Mouse (Mus musculus): Measurements from ENCODE around the gene Zfp575. TPM values are rescaled to one million over a fixed set of nuclear protein-coding genes. Genes with fewer than 3 reads are reported as not detected.

The Zfp575 gene
- polyA plus RNA-seq, 1 experiment from 2014 or later, result 3.8 TPM

DNA sequence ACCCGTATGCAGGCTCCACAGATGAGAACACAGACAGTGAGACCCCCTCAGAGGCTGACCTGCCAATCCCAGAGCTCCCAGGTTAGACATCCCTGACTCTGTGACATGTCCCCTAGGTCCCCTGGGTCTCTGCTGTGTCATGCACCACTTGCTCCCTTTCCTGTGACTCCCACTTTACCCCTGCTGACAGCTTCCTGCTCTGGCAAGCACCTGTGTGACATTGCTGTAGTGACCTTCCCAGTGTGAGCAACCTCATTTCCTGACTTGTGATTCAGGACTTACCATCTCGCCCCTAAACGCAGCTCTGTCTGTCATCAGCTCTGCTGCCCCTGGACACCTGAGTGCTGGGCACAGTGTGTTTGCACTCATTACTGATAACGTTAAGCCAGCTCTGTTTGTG, 16.4 kb downstream of the Zfp575 start:
- 73% methylated on average over 4 of the region's 4 CpGs for WGBS
- no peak overlapping the region for H3K4me2 ChIP-seq (replicated peaks; ENCODE audit: low read depth, low read length)
- H3K27me3 ChIP-seq (ENCODE audit: insufficient read depth, low read length), result no peaks in the 10 kb centered on the region
- no peak overlapping the region for H3K9ac ChIP-seq (replicated peaks; ENCODE audit: low read length)
- no peak overlapping the region for H3K4me3 ChIP-seq (ENCODE audit: low read length)
- no peak for ATAC-seq (ENCODE audit: low FRiP score, low TSS enrichment)
- H3K9me3 ChIP-seq (ENCODE audit: low read length), result no peaks in the 10 kb centered on the region
- peaks cover 55% of the 10 kb centered on the region for H3K36me3 ChIP-seq (ENCODE audit: insufficient read depth, low read length)
- H3K4me1 ChIP-seq (ENCODE audit: insufficient read depth, low read length), result no peaks in the 10 kb centered on the region
- no peak overlapping the region for H3K27ac ChIP-seq (ENCODE audit: low read length)

DNA sequence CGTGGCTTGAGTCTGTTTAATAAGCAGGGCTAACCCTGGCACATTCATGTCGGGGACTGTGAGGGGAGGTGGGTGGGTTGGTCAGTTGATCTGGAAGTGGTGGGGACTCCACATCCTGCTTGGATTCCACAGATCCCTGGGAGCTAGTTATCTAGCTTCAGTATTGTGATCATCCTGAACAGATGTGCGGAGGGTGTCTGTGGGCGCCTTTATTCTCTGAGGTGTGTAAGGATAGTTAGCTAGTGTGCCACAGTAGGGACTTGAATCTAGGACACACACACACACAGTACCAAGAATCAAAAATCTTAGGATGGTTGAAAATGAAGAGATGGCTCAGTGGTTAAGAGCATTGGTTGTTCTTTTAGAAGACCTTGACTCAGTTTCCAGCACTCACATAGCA, 18.9 kb downstream of the Zfp575 start:
- no peak overlapping the region for H3K27ac ChIP-seq (ENCODE audit: low read length)
- no peak overlapping the region for H3K4me3 ChIP-seq (ENCODE audit: low read length)
- H3K27me3 ChIP-seq (ENCODE audit: insufficient read depth, low read length), result no peaks in the 10 kb centered on the region
- no peaks in the 10 kb centered on the region for H3K4me1 ChIP-seq (ENCODE audit: insufficient read depth, low read length)
- H3K9me3 ChIP-seq (ENCODE audit: low read length), result no peaks in the 10 kb centered on the region
- no peak overlapping the region for H3K4me2 ChIP-seq (replicated peaks; ENCODE audit: low read depth, low read length)
- 93% methylated on average over 4 of the region's 4 CpGs for WGBS
- H3K36me3 ChIP-seq (ENCODE audit: insufficient read depth, low read length), result peaks cover 65% of the 10 kb centered on the region
- ATAC-seq (ENCODE audit: low FRiP score, low TSS enrichment), result no peak
- H3K9ac ChIP-seq (replicated peaks; ENCODE audit: low read length), result no peak overlapping the region

DNA sequence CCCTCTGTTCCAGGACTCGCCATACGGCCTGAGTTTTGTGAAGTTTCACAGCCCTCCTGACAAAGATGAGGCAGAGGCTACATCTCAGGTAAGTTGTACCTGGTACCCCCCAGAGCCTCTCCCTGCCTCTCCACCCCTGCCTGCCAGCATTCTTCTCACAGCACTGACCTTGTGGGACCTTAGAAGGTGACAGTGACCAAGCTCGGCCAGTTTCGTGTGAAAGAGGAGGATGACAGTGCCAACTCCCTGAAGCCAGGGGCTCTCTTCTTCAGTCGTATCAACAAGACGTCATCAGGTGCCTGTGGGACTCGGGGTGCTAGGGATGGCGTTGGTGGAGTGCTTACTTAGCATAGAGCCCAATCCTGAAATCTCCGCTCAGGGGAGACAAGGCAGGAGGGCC, 21.2 kb downstream of the Zfp575 start:
- H3K4me1 ChIP-seq (ENCODE audit: insufficient read depth, low read length), result no peaks in the 10 kb centered on the region; the same call in 1 of the 2 replicates
- 94% methylated on average over 9 of the region's 9 CpGs for WGBS
- H3K27ac ChIP-seq (ENCODE audit: low read length), result no peak overlapping the region
- ATAC-seq (ENCODE audit: low FRiP score, low TSS enrichment), result no peak
- no peak overlapping the region for H3K4me3 ChIP-seq (ENCODE audit: low read length)
- H3K27me3 ChIP-seq (ENCODE audit: insufficient read depth, low read length), result no peaks in the 10 kb centered on the region
- no peak overlapping the region for H3K9ac ChIP-seq (replicated peaks; ENCODE audit: low read length)
- no peaks in the 10 kb centered on the region for H3K9me3 ChIP-seq (ENCODE audit: low read length)
- peaks cover 58% of the 10 kb centered on the region for H3K36me3 ChIP-seq (ENCODE audit: insufficient read depth, low read length)
- H3K4me2 ChIP-seq (replicated peaks; ENCODE audit: low read depth, low read length), result no peak overlapping the region

DNA sequence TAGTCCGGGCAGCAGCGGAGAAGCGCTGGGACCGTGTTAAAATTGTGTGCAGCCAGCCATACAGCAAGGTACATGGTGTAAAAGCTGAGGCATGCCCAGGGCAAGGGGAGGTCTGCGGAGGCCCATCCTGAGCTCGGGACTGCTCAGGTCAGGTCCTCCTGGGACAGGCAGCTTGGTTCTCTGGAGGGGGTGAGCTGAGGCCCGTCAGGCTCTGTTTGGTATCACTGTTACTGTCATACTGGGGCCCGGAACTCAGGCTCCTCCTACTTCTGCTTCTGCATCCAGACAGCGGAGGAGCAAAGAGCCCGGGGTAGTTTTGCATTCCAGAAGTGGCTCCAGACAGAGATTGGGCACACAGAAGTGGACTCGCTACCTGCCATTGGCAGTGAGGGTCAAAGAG, 21.8 kb downstream of the Zfp575 start:
- no peak overlapping the region for H3K4me3 ChIP-seq (ENCODE audit: low read length)
- no peaks in the 10 kb centered on the region; the same call in 1 of the 2 replicates for H3K4me1 ChIP-seq (ENCODE audit: insufficient read depth, low read length)
- no peak overlapping the region for H3K9ac ChIP-seq (replicated peaks; ENCODE audit: low read length)
- peaks cover 55% of the 10 kb centered on the region for H3K36me3 ChIP-seq (ENCODE audit: insufficient read depth, low read length)
- ATAC-seq (ENCODE audit: low FRiP score, low TSS enrichment), result no peak
- no peaks in the 10 kb centered on the region for H3K9me3 ChIP-seq (ENCODE audit: low read length)
- no peak overlapping the region for H3K27ac ChIP-seq (ENCODE audit: low read length)
- H3K27me3 ChIP-seq (ENCODE audit: insufficient read depth, low read length), result no peaks in the 10 kb centered on the region
- WGBS, result 95% methylated on average over 11 of the region's 11 CpGs
- no peak overlapping the region for H3K4me2 ChIP-seq (replicated peaks; ENCODE audit: low read depth, low read length)

DNA sequence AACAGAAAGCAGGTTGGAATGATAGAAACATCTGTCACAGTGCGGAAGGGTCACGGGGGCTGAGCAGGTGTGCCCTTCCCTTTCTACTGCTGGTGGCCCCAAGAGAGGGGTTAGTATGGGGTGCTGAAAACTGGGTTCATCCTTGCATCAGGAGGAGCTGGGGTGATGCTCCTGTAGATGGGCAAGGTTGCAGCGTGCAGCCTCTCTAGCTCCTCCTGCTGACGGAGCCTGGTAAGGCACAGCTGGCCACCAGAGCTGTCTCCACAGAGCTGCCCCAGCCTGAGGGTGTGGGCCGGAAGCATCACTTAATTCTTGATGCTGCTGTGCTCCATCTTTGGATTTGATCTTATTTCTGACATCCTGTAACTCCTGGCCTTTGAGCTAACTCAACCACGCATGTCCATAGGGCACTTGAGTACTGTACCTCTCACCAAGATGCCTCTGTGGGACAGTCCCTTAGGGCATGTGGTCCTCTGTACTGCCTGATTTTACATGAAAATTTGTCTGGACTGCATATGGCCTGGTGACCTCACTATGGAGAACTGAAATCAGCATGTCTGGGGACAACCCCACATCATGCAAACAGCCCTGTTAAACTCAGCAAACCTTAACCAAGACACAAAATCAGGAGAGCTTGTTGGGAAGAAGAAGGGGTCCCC, 22.7 kb downstream of the Zfp575 start:
- H3K4me3 ChIP-seq (ENCODE audit: low read length), result no peak overlapping the region
- no peak overlapping the region for H3K27ac ChIP-seq (ENCODE audit: low read length)
- H3K27me3 ChIP-seq (ENCODE audit: insufficient read depth, low read length), result no peaks in the 10 kb centered on the region
- no peaks in the 10 kb centered on the region for H3K9me3 ChIP-seq (ENCODE audit: low read length)
- no peaks in the 10 kb centered on the region; the same call in 1 of the 2 replicates for H3K4me1 ChIP-seq (ENCODE audit: insufficient read depth, low read length)
- no peak overlapping the region for H3K4me2 ChIP-seq (replicated peaks; ENCODE audit: low read depth, low read length)
- 68% methylated on average over 6 of the region's 6 CpGs for WGBS
- 0 out of 2 replicates have a peak, but pooled peaks have one; percentile 13 for ATAC-seq (ENCODE audit: low FRiP score, low TSS enrichment)
- no peak overlapping the region for H3K9ac ChIP-seq (replicated peaks; ENCODE audit: low read length)
- peaks cover 54% of the 10 kb centered on the region for H3K36me3 ChIP-seq (ENCODE audit: insufficient read depth, low read length)

DNA sequence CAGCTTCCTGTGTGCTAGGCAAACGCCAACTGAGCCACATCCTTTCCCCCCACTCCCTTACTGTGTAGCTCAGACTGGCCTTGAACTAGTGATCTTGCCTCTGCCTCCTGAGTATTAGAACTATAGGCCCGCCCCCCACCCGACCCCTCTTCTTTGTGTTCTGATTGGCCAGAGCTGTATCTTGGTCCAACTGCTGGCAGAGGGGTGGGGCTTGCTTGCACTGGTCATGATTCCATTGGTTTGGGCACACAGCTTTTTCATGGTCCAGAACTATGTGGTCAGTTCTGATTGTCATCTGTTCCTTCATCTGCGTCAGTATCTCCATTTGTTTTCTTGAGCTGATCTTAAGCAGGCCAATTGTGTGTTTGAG, 23.6 kb downstream of the Zfp575 start:
- Histone ChIP-seq H3K4me1 (ENCODE audit: insufficient read depth, low read length) (no peaks in the 10 kb centered on the region; the same call in 1 of the 2 replicates), H3K4me2 (replicated peaks; ENCODE audit: low read depth, low read length) (no peak overlapping the region), H3K27me3 (ENCODE audit: insufficient read depth, low read length) (no peaks in the 10 kb centered on the region), H3K27ac (ENCODE audit: low read length) (no peak overlapping the region), H3K36me3 (ENCODE audit: insufficient read depth, low read length) (peaks cover 50% of the 10 kb centered on the region), H3K9ac (replicated peaks; ENCODE audit: low read length) (no peak overlapping the region), H3K9me3 (ENCODE audit: low read length) (no peaks in the 10 kb centered on the region), H3K4me3 (ENCODE audit: low read length) (no peak overlapping the region)
- WGBS, result 79% methylated on average over 4 of the region's 4 CpGs
- no peak for ATAC-seq (ENCODE audit: low FRiP score, low TSS enrichment)

DNA sequence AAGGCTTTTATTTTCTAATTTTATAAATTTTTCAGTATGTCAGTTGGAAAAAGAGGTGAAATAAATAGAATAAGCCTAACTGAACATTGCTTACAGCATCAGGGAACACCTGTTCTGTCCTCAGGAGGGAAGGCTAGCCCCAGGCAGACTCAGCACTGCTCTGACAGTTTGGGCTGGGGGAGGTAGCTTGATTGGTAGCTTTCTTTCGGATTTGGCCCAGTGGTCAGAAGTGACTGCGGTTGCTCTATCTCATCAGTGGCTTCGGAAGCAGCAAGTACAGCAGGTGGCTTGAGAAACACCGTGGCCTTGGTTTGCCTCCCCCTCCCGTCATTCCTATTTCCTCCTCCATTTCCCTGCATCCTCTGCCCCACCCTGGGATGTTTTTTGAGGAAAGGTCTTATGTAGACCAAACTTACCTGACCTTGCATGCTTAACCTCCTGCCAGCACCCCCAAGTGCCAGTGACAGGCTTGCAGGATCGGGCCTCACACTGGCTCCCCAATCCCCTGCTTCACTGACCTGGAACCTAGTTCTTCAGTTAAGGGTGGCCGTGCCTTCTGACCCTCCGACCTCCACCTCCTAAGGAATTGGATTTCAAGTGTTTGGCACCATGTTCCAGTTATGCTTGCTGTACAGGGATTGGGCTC, 24.1 kb downstream of the Zfp575 start:
- Histone ChIP-seq H3K4me3 (ENCODE audit: low read length) (no peak overlapping the region), H3K36me3 (ENCODE audit: insufficient read depth, low read length) (peaks cover 45% of the 10 kb centered on the region), H3K27ac (ENCODE audit: low read length) (no peak overlapping the region), H3K9ac (replicated peaks; ENCODE audit: low read length) (no peak overlapping the region), H3K4me2 (replicated peaks; ENCODE audit: low read depth, low read length) (no peak overlapping the region), H3K27me3 (ENCODE audit: insufficient read depth, low read length) (no peaks in the 10 kb centered on the region), H3K4me1 (ENCODE audit: insufficient read depth, low read length) (no peaks in the 10 kb centered on the region; the same call in 1 of the 2 replicates), H3K9me3 (ENCODE audit: low read length) (no peaks in the 10 kb centered on the region)
- 45% methylated on average over 8 of the region's 8 CpGs for WGBS
- no peak for ATAC-seq (ENCODE audit: low FRiP score, low TSS enrichment)

DNA sequence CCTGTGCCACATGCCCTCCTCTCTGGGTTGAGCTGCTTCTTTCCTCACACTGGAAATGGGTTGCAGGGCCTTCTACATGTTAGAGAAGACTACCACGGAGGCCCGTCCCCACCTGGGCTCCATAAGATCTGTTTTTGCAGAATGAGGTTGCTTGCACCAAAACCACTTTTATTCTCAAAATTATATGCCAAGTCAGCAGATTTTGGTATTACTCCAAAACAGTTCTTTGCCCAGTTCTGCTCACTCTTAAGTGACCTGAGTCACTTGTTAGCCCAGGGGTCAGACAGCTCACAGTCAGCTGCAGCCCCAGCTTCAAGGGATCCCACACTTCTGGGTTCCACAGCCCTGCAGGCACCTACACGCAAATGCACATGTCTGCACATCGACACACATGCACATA, 26.0 kb downstream of the Zfp575 start:
- ATAC-seq (ENCODE audit: low FRiP score, low TSS enrichment), result no peak
- no peaks in the 10 kb centered on the region for H3K9me3 ChIP-seq (ENCODE audit: low read length)
- H3K36me3 ChIP-seq (ENCODE audit: insufficient read depth, low read length), result peaks cover 29% of the 10 kb centered on the region; the same call in 1 of the 2 replicates
- H3K27ac ChIP-seq (ENCODE audit: low read length), result no peak overlapping the region
- H3K4me1 ChIP-seq (ENCODE audit: insufficient read depth, low read length), result no peaks in the 10 kb centered on the region; the same call in 1 of the 2 replicates
- no peak overlapping the region for H3K9ac ChIP-seq (replicated peaks; ENCODE audit: low read length)
- whole genome bisulfite sequencing, result 86% methylated on average over 4 of the region's 4 CpGs
- H3K4me3 ChIP-seq (ENCODE audit: low read length), result no peak overlapping the region
- H3K4me2 ChIP-seq (replicated peaks; ENCODE audit: low read depth, low read length), result no peak overlapping the region
- no peaks in the 10 kb centered on the region for H3K27me3 ChIP-seq (ENCODE audit: insufficient read depth, low read length)

DNA sequence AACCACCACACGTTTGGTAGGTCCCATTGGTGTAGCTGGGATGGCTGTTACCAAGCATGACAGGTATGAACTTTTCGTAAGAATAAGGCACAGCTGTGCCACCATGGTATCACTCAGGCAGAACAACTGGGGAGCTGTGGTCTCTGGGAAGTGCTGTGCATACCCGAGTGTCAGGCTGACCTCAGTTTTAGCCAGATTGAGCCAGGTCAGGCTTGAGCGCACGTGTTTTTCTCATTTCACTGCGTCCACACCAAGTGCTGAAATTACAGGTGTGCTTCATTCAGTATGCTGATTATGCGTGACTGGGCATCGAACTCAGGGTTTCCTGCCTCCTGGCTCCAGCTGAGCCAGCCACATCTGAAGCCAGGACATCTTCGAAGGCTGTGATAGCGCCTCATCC, 31.7 kb downstream of the Zfp575 start:
- H3K9ac ChIP-seq (replicated peaks; ENCODE audit: low read length), result no peak overlapping the region
- H3K27ac ChIP-seq (ENCODE audit: low read length), result no peak overlapping the region
- no peak for ATAC-seq (ENCODE audit: low FRiP score, low TSS enrichment)
- H3K36me3 ChIP-seq (ENCODE audit: insufficient read depth, low read length), result peaks cover 46% of the 10 kb centered on the region
- no peaks in the 10 kb centered on the region for H3K27me3 ChIP-seq (ENCODE audit: insufficient read depth, low read length)
- no peaks in the 10 kb centered on the region for H3K9me3 ChIP-seq (ENCODE audit: low read length)
- no peak overlapping the region for H3K4me2 ChIP-seq (replicated peaks; ENCODE audit: low read depth, low read length)
- H3K4me3 ChIP-seq (ENCODE audit: low read length), result no peak overlapping the region
- 70% methylated on average over 10 of the region's 10 CpGs for WGBS
- H3K4me1 ChIP-seq (ENCODE audit: insufficient read depth, low read length), result no peaks in the 10 kb centered on the region

DNA sequence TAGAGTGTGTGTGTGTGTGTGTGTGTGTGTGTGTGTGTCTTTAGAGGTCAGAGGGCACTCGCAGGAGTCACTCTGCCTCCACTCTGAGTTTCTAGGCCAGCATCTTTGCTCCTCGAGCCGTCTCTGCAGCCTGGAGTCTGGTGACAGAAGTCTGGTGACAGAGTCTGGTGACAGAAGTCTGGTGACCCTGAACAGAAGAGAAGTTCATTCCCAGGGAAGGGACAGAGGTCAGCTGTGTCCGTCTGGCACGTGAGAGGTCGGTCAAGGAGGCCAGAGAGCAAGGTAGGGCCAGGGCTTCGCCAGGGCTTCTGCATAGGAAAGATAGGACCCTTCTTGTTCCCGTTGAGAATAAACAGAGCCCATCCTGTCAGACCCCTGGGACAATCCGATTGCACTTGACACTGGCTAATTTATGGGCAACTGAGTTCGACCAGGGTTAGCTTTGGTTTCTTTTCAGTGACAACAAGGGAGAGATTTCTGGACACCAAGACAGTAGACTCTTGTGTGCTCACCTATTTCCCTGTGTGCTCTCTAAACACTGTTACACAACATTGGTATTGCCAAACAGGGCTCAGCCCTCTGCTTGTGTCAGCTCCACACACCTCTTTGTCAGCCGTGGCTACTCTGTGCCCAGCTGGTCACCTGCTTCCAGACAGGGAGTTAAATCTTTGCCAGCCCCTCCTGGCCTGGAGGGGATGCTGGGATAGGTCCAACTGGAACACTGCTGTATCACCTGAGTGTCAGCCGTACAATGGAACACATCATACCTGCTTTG, 35.3 kb downstream of the Zfp575 start:
- Histone ChIP-seq H3K4me3 (ENCODE audit: low read length) (no peak overlapping the region), H3K4me2 (replicated peaks; ENCODE audit: low read depth, low read length) (no peak overlapping the region), H3K4me1 (ENCODE audit: insufficient read depth, low read length) (peaks cover 6% of the 10 kb centered on the region), H3K9ac (replicated peaks; ENCODE audit: low read length) (no peak overlapping the region), H3K9me3 (ENCODE audit: low read length) (no peaks in the 10 kb centered on the region), H3K36me3 (ENCODE audit: insufficient read depth, low read length) (peaks cover 54% of the 10 kb centered on the region), H3K27ac (ENCODE audit: low read length) (no peak overlapping the region), H3K27me3 (ENCODE audit: insufficient read depth, low read length) (no peaks in the 10 kb centered on the region)
- WGBS, result 71% methylated on average over 12 of the region's 12 CpGs
- ATAC-seq (ENCODE audit: low FRiP score, low TSS enrichment), result no peak

Data from kidney, embryonic 16.5 days (tissue).